Mouse (Mus musculus) lung, postnatal 0 days (tissue): ENCODE data around the gene Nrp2. TPM values are rescaled to one million over a fixed set of nuclear protein-coding genes. Genes with fewer than 3 reads are reported as not detected.
A peak's percentile ranks its signal among the peaks of the same experiment; 100 is the strongest.

Source experiments
- ATAC-seq: fragments of 200-750 bp; cut with Nextera tagmentation; 2 replicates; pipeline ENCODE4 v1.8.0; 2017; ENCODE audit warnings: moderate library complexity
- DNase-seq: peaks from one replicate; pipeline ENCODE4 v3.0.0-alpha.2; 2016; ENCODE audit warnings: low spot score
- H3K27ac ChIP-seq: fragments of 300-500 bp; sonication (generic); 2 replicates; pipeline ENCODE4 v1.5.1; 2014; ENCODE audit warnings: antibody characterized with exemption, mild to moderate bottlenecking, low read length, mixed read lengths
- H3K27me3 ChIP-seq: fragments of 300-500 bp; sonication (generic); replicated peaks from 2 replicates; pipeline ENCODE4 v1.6.1; 2014; ENCODE audit warnings: low read length, mixed read lengths; ENCODE audit not compliant: insufficient read depth
- H3K36me3 ChIP-seq: fragments of 300-500 bp; sonication (generic); 2 replicates; pipeline ENCODE4 v1.6.1; 2014; ENCODE audit warnings: low read length, mixed read lengths; ENCODE audit not compliant: insufficient read depth
- H3K4me1 ChIP-seq: fragments of 300-500 bp; sonication (generic); 2 replicates; pipeline ENCODE4 v1.6.1; 2014; ENCODE audit warnings: antibody characterized with exemption, low read depth, low read length, mixed read lengths; ENCODE audit not compliant: insufficient read depth
- H3K4me2 ChIP-seq: fragments of 300-500 bp; sonication (generic); replicated peaks from 2 replicates; pipeline ENCODE4 v1.6.1; 2014; ENCODE audit warnings: low read depth, mild to moderate bottlenecking, low read length, moderate library complexity, mixed read lengths
- H3K4me3 ChIP-seq: fragments of 300-500 bp; sonication (generic); 2 replicates; pipeline ENCODE4 v1.5.1; 2014; ENCODE audit warnings: low read depth, low read length
- H3K9ac ChIP-seq: fragments of 300-500 bp; sonication (generic); replicated peaks from 2 replicates; pipeline ENCODE4 v1.6.1; 2014; ENCODE audit warnings: low read depth, mild to moderate bottlenecking
- H3K9me3 ChIP-seq: fragments of 300-500 bp; sonication (generic); 2 replicates; pipeline ENCODE4 v1.6.1; 2016; ENCODE audit warnings: low read length, mixed read lengths
- CTCF ChIP-seq: IDR thresholded peaks from 2 replicates; pipeline ENCODE4 v1.5.1; 2016; ENCODE audit warnings: antibody characterized with exemption, mild to moderate bottlenecking
- EP300 ChIP-seq: IDR thresholded peaks from 2 replicates; pipeline ENCODE4 v1.6.1; 2016; ENCODE audit warnings: antibody characterized with exemption, mild to moderate bottlenecking, control low read depth
- WGBS: fragments of 180-500 bp; shearing (Covaris S2); extraction: QIAGEN DNeasy Blood & Tissue Kit; methylation state at CpG from one replicate; pipeline ENCODE4 v1.1.7; 2014; 5-methylcytosine and 5-hydroxymethylcytosine counted together
- polyA plus RNA-seq: library from polyadenylated mRNA; unstranded; fragments of >200 nt; fragmentation: Nextera tagmentation; extraction: Ambion mirVana; gene quantifications from 2 replicates; pipeline ENCODE4 v1.2.1, GENCODE M21; 2015

Gene Nrp2
- polyA plus RNA-seq, 1 experiment from 2014 or later, result 14.0 TPM

DNA sequence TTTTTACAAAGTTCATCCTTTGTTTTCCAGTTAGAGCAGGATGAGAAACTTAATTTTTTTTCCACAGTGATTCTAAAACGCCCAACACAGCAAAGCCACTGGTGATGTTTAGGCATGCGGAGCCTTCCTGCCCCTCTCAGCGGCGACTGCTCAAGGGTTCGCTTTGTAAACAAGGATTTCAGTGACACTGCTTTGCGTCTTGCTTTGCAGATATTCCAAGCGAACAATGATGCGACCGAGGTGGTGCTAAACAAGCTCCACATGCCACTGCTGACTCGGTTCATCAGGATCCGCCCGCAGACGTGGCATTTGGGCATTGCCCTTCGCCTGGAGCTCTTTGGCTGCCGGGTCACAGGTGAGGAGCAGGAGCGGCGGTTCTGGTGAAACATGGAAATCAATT is 57.5 kb downstream of the Nrp2 start:
- Histone ChIP-seq H3K4me1 (peaks cover 4% of the 10 kb centered on the region; the same call in 1 of the 2 replicates), H3K9ac (no peak overlapping the region), H3K27ac (no peak overlapping the region), H3K36me3 (peaks cover 25% of the 10 kb centered on the region), H3K27me3 (no peaks in the 10 kb centered on the region), H3K4me3 (no peak overlapping the region), H3K4me2 (no peak overlapping the region), H3K9me3 (no peaks in the 10 kb centered on the region)
- 45% methylated on average over 17 of the region's 17 CpGs for WGBS
- DNase-seq (no peak), ATAC-seq (no peak)
- TF ChIP-seq EP300 (no peak), CTCF (no peak)

DNA sequence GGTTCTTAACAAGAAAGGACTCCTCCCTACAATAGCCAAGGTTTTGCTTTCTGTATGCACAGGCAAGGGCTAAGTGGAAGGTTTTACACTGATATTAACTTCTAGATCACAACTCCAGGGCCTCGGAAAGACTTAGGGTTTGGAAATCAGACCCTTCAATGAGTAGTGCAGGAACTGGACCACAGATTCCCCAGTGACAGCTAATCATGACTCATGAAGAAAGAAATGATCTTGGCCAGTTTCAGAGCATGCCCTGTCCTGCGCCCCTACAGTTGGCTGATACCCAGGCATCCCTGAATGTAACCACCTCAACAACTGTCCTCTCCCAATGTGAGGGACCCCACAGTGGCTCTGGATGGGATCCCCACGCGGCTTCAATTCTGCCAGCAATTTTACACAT is 60.7 kb downstream of the Nrp2 start:
- peaks cover 25% of the 10 kb centered on the region for H3K36me3 ChIP-seq
- no peaks in the 10 kb centered on the region for H3K9me3 ChIP-seq
- H3K27ac ChIP-seq, result no peak overlapping the region
- no peak for DNase-seq
- ATAC-seq, result no peak
- no peak overlapping the region for H3K4me2 ChIP-seq
- no peak overlapping the region for H3K4me3 ChIP-seq
- WGBS, result 87% methylated on average over 4 of the region's 4 CpGs
- no peaks in the 10 kb centered on the region for H3K27me3 ChIP-seq
- H3K9ac ChIP-seq, result no peak overlapping the region
- TF ChIP-seq CTCF, result no peak
- no peak for TF ChIP-seq EP300
- H3K4me1 ChIP-seq, result peaks cover 4% of the 10 kb centered on the region; the same call in 1 of the 2 replicates

DNA sequence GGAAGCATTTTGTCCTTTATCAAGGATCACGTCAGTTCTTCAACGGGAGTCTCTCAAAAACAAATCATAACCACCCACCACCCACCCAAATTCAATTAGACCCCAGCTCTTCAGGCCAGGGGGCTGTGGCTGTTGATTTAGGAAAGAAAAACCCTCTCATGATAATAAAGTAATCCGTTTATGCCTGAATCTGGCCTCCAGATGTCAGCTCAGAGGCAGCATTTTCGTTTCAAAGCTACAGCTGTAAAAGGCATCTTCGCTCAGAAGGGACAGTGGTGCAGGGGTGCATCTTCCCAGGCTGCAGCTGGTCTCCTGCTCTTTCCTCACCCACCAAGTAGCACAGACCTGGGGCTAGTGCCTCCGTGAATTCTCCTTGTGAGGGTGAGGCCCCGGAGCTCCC is 62.1 kb downstream of the Nrp2 start:
- H3K4me2 ChIP-seq, result no peak overlapping the region
- peaks cover under 1% of the 10 kb centered on the region; the same call in 1 of the 2 replicates for H3K4me1 ChIP-seq
- WGBS, result 61% methylated on average over 7 of the region's 7 CpGs
- no peaks in the 10 kb centered on the region for H3K27me3 ChIP-seq
- TF ChIP-seq EP300 (no peak), CTCF (no peak)
- no peak overlapping the region for H3K4me3 ChIP-seq
- ATAC-seq (no peak), DNase-seq (no peak)
- H3K9ac ChIP-seq, result no peak overlapping the region
- no peak overlapping the region for H3K27ac ChIP-seq
- no peaks in the 10 kb centered on the region for H3K9me3 ChIP-seq
- peaks cover 25% of the 10 kb centered on the region; the same call in 1 of the 2 replicates for H3K36me3 ChIP-seq

DNA sequence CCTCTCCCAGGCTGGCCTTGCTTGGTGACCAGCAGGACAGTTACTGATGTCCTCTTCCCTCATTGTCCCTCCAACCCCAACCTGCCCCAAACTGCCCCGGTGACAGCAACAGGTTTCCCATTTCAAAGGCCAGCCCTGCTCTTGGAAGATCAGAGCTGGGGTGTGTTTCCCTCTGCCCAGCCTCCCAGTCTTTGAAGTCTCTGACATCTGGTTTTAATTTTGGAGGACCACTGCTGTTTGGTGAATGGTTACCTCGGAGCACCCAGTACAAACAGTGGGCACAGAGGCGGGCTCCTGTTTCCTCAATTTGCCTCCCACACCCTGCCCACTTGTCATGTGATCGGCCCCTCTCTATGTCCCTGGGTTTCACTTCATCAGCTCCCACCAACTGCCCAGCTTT is 63.7 kb downstream of the Nrp2 start:
- no peaks in the 10 kb centered on the region for H3K9me3 ChIP-seq
- H3K36me3 ChIP-seq, result peaks cover 29% of the 10 kb centered on the region; the same call in 1 of the 2 replicates
- no peak overlapping the region for H3K4me3 ChIP-seq
- no peaks in the 10 kb centered on the region; the same call in 1 of the 2 replicates for H3K4me1 ChIP-seq
- H3K4me2 ChIP-seq, result no peak overlapping the region
- DNase-seq, result no peak
- H3K27ac ChIP-seq, result no peak overlapping the region
- TF ChIP-seq EP300 (no peak), CTCF (no peak)
- no peak overlapping the region for H3K9ac ChIP-seq
- no peaks in the 10 kb centered on the region for H3K27me3 ChIP-seq
- no peak for ATAC-seq
- 27% methylated on average over 4 of the region's 4 CpGs for WGBS

DNA sequence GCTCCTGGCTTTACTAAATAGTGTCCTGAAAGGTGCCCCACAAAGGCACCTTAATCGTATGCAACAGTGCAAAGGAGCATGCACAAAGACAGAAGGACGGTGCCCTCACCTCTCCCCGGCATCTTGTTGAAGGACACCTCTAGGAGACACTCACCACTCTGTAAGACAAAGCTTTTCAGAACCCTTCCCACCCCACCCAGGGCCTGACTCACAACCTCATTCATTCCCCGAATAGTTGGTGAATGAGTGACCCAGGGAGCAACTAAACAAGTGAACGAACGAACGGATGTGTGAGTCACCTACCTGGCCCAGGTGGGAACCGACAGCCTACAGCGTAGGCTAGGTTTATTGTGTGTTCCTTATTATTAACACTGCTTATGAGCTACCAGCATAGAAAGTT is 64.5 kb downstream of the Nrp2 start:
- Histone ChIP-seq H3K9ac (no peak overlapping the region), H3K9me3 (no peaks in the 10 kb centered on the region), H3K4me1 (no peaks in the 10 kb centered on the region; the same call in 1 of the 2 replicates), H3K27ac (no peak overlapping the region), H3K4me2 (no peak overlapping the region), H3K4me3 (no peak overlapping the region), H3K36me3 (peaks cover 24% of the 10 kb centered on the region; the same call in 1 of the 2 replicates), H3K27me3 (no peaks in the 10 kb centered on the region)
- DNase-seq (peak; percentile 38), ATAC-seq (peak; percentile 64)
- 0 out of 2 replicates have a peak, but pooled peaks have one; percentile 25 for TF ChIP-seq EP300
- no peak for TF ChIP-seq CTCF
- 62% methylated on average over 9 of the region's 9 CpGs for WGBS

GRCm38 (mm10) chr1:62770576-62770975 is 67.5 kb downstream of the Nrp2 start:
- H3K4me1 ChIP-seq, result peaks cover 2% of the 10 kb centered on the region; the same call in 1 of the 2 replicates
- WGBS, result 41% methylated on average over 4 of the region's 4 CpGs
- no peak overlapping the region for H3K27ac ChIP-seq
- peak; percentile 67 for DNase-seq
- peaks cover 6% of the 10 kb centered on the region; the same call in 1 of the 2 replicates for H3K36me3 ChIP-seq
- peak; percentile 10; the same call in 1 of the 2 replicates for ATAC-seq
- no peaks in the 10 kb centered on the region for H3K9me3 ChIP-seq
- H3K9ac ChIP-seq, result no peak overlapping the region
- TF ChIP-seq EP300 (no peak), CTCF (no peak)
- no peaks in the 10 kb centered on the region for H3K27me3 ChIP-seq
- no peak overlapping the region for H3K4me2 ChIP-seq
- no peak overlapping the region for H3K4me3 ChIP-seq

- no peak for TF ChIP-seq EP300
- no peak for TF ChIP-seq CTCF
- Histone ChIP-seq H3K9ac (no peak overlapping the region), H3K27me3 (no peaks in the 10 kb centered on the region), H3K36me3 (peaks cover 6% of the 10 kb centered on the region; the same call in 1 of the 2 replicates), H3K9me3 (no peaks in the 10 kb centered on the region), H3K4me1 (peaks cover 2% of the 10 kb centered on the region), H3K4me3 (no peak overlapping the region), H3K27ac (no peak overlapping the region), H3K4me2 (no peak overlapping the region)
- 74% methylated on average over 4 of the region's 4 CpGs for WGBS
- ATAC-seq (no peak), DNase-seq (no peak)
Observed at GRCm38 (mm10) chr1:62772391-62772790, 69.3 kb downstream of the Nrp2 start.
